Mouse (Mus musculus) stomach, embryonic 16.5 days (tissue): ENCODE measurements around the gene Ina. TPM values are rescaled to one million over a fixed set of nuclear protein-coding genes. Genes with fewer than 3 reads are reported as not detected.
A peak's percentile ranks its signal among the peaks of the same experiment; 100 is the strongest.

Experiments
- ATAC-seq: fragments of 200-750 bp; cut with Nextera tagmentation; 2 replicates; pipeline ENCODE4 v1.8.0; 2017; ENCODE audit warnings: moderate number of reproducible peaks, moderate TSS enrichment; ENCODE audit not compliant: insufficient read depth, low FRiP score
- H3K27ac ChIP-seq: fragments of 300-500 bp; sonication (generic); 2 replicates; pipeline ENCODE4 v1.5.1; 2014; ENCODE audit warnings: low read length
- H3K27me3 ChIP-seq: fragments of 300-500 bp; sonication (generic); 2 replicates; pipeline ENCODE4 v1.6.1; 2014; ENCODE audit warnings: low read length, control low read depth, mixed read lengths; ENCODE audit not compliant: control insufficient read depth, insufficient read depth
- H3K36me3 ChIP-seq: fragments of 300-500 bp; sonication (generic); 2 replicates; pipeline ENCODE4 v1.6.1; 2014; ENCODE audit warnings: low read length; ENCODE audit not compliant: control insufficient read depth, insufficient read depth
- H3K4me1 ChIP-seq: fragments of 300-500 bp; sonication (generic); 2 replicates; pipeline ENCODE4 v1.6.1; 2014; ENCODE audit warnings: low read length, control low read depth, mixed read lengths; ENCODE audit not compliant: control insufficient read depth, insufficient read depth
- H3K4me2 ChIP-seq: fragments of 300-500 bp; sonication (generic); 2 replicates; pipeline ENCODE4 v1.6.1; 2014; ENCODE audit warnings: low read depth, low read length, mixed read lengths
- H3K4me3 ChIP-seq: fragments of 300-500 bp; sonication (generic); replicated peaks from 2 replicates; pipeline ENCODE4 v1.5.1; 2014; ENCODE audit warnings: mild to moderate bottlenecking, low read length
- H3K9ac ChIP-seq: fragments of 300-500 bp; sonication (generic); 2 replicates; pipeline ENCODE4 v1.6.1; 2014; ENCODE audit warnings: low read length
- H3K9me3 ChIP-seq: fragments of 300-500 bp; sonication (generic); replicated peaks from 2 replicates; pipeline ENCODE4 v1.6.1; 2016; ENCODE audit warnings: low read length, control low read depth; ENCODE audit not compliant: control insufficient read depth
- WGBS: fragments of 180-500 bp; shearing (Covaris S2); extraction: QIAGEN DNeasy Blood & Tissue Kit; methylation state at CpG from one replicate; pipeline ENCODE4 v1.1.7; 2014; 5-methylcytosine and 5-hydroxymethylcytosine counted together
- polyA plus RNA-seq: library from polyadenylated mRNA; unstranded; fragments of >200 nt; fragmentation: Nextera tagmentation; extraction: Ambion mirVana; gene quantifications from 2 replicates; pipeline ENCODE4 v1.2.1, GENCODE M21; 2015

Ina gene
- 5.7 and 6.5 TPM in 2 replicates for polyA plus RNA-seq

GRCm38 (mm10) chr19:47014447-47015381, at the start of gene Ina, which contains the start of gene Nt5c2:
Gene Ina, plus strand, starts transcription at chr19:47014698.
Gene Nt5c2, minus strand, starts transcription at chr19:47015153.
- under 1% methylated on average over 118 of the region's 124 CpGs for WGBS
- peaks cover 50% of the 10 kb centered on the region for H3K27me3 ChIP-seq
- peak; percentile 73 for ATAC-seq
- H3K9ac ChIP-seq: peak within 1 kb of the TSS; percentile 32; the same call in 1 of the 2 replicates
- peak within 1 kb of the TSS; percentile 87 for H3K4me2 ChIP-seq
- peak within 1 kb of the TSS; percentile 46 for H3K4me3 ChIP-seq
- no peaks in the 10 kb centered on the region for H3K36me3 ChIP-seq
- no peaks in the 10 kb centered on the region for H3K9me3 ChIP-seq
- H3K27ac ChIP-seq: no peak within 1 kb of the TSS
- peaks cover 18% of the 10 kb centered on the region for H3K4me1 ChIP-seq

DNA sequence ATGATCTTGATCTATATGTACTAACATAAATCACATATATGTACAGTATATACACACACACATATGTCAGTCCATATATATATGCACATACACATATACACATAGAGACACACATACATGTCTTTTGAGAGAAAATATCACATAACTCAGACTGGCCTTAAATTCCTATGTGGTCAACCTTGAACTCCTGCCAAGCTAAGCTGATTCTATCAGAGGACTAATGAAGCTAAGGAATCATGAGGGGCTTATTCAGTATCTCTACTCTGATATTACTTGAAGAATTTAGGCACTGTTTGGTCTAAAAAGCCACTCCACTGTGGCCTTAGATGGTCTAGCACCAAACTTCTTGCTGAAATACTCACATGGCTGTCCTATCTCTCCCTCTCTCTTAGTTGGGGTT, 49.0 kb upstream of the Ina start:
- Histone ChIP-seq H3K27me3 (no peaks in the 10 kb centered on the region), H3K9me3 (no peaks in the 10 kb centered on the region), H3K9ac (no peak overlapping the region), H3K27ac (no peak overlapping the region), H3K4me1 (peaks cover 30% of the 10 kb centered on the region), H3K4me2 (no peak overlapping the region), H3K4me3 (no peak overlapping the region), H3K36me3 (no peaks in the 10 kb centered on the region)
- no peak for ATAC-seq

- no peak for ATAC-seq
- Histone ChIP-seq H3K27me3 (no peaks in the 10 kb centered on the region), H3K4me3 (no peak overlapping the region), H3K36me3 (no peaks in the 10 kb centered on the region), H3K9ac (no peak overlapping the region), H3K27ac (no peak overlapping the region), H3K4me2 (no peak overlapping the region), H3K9me3 (no peaks in the 10 kb centered on the region), H3K4me1 (peaks cover 26% of the 10 kb centered on the region)
- WGBS: 87% methylated on average over 6 of the region's 6 CpGs
Measured at GRCm38 (mm10) chr19:46966330-46966729, 48.2 kb upstream of the Ina start.

DNA sequence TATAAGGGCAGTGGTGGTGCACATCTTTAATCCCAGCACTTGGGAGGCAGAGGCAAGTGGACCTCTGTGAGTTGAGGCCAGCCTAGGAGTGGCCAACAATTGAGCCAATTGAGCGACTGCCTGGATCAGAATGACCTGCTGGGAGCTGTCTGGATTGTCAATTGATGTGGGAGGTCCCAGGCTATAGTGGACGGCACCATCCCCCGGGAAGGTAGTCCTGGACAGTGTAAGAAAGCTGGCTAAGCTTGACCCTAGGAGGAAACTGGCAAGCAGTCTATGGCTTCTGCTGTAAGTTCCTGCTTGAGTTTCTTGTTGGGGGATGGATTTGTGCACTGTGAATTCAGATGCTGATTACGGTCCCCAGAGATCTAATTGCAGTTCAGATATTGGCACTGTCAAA, 46.6 kb upstream of the Ina start:
- Histone ChIP-seq H3K4me1 (peaks cover 21% of the 10 kb centered on the region), H3K9me3 (no peaks in the 10 kb centered on the region), H3K36me3 (no peaks in the 10 kb centered on the region), H3K4me2 (no peak overlapping the region), H3K27ac (no peak overlapping the region), H3K27me3 (no peaks in the 10 kb centered on the region), H3K4me3 (no peak overlapping the region), H3K9ac (no peak overlapping the region)
- WGBS: 58% methylated on average over 4 of the region's 4 CpGs
- ATAC-seq: no peak

- no peak overlapping the region for H3K4me3 ChIP-seq
- H3K27me3 ChIP-seq: no peaks in the 10 kb centered on the region
- no peaks in the 10 kb centered on the region for H3K9me3 ChIP-seq
- WGBS: 80% methylated on average over 5 of the region's 5 CpGs
- ATAC-seq: no peak
- peaks cover 17% of the 10 kb centered on the region for H3K4me1 ChIP-seq
- no peak overlapping the region for H3K27ac ChIP-seq
- no peak overlapping the region for H3K4me2 ChIP-seq
- no peak overlapping the region for H3K9ac ChIP-seq
- H3K36me3 ChIP-seq: no peaks in the 10 kb centered on the region
Measured at GRCm38 (mm10) chr19:46968833-46969232, 45.7 kb upstream of the Ina start.

DNA sequence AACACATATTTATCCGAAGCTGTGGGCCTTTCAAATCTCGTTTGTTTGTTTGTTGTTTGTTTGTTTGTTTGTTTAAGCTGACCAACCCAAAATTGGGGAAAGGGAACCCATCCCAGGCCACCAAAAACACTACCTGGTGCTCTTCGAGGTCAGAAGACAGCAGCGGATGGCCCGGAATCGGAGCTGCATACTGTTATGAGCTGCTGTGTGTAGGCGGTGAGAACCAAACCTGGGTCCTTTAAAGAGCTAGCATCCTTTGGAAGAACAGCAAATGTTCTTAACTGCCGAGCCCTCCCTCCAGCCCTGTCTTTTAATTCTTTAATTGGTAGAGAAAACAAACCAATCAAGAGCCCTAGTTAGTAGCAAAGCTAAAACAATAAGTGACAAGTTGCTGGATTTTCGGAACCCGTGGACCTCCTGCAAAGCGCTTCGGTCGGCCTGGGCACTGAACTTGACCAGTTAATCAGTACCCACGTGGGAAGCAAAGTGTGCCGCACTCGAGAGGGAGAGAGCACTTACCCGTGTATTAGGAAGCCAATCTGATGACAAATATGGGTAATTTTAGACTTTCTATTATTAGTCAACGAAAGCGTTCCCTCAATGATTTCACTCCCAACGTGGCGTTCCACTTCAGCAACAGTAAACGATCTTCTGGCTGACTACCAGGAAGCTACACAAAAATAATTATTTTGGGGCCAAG, 45.1 kb upstream of the Ina start:
- Histone ChIP-seq H3K36me3 (no peaks in the 10 kb centered on the region), H3K9me3 (no peaks in the 10 kb centered on the region), H3K27me3 (no peaks in the 10 kb centered on the region), H3K4me3 (no peak overlapping the region), H3K9ac (no peak overlapping the region), H3K4me1 (peaks cover 17% of the 10 kb centered on the region), H3K27ac (peak overlapping the region; percentile 56), H3K4me2 (0 out of 2 replicates have a peak overlapping the region, but pooled peaks have one; percentile 4)
- ATAC-seq: no peak
- 61% methylated on average over 22 of the region's 22 CpGs for WGBS

GRCm38 (mm10) chr19:46970121-46970729, 44.3 kb upstream of the Ina start:
- peaks cover 17% of the 10 kb centered on the region for H3K4me1 ChIP-seq
- H3K4me3 ChIP-seq: no peak overlapping the region
- H3K9me3 ChIP-seq: no peaks in the 10 kb centered on the region
- 0 out of 2 replicates have a peak overlapping the region, but pooled peaks have one; percentile 4 for H3K4me2 ChIP-seq
- ATAC-seq: peak; percentile 77
- H3K36me3 ChIP-seq: no peaks in the 10 kb centered on the region
- no peak overlapping the region for H3K9ac ChIP-seq
- H3K27ac ChIP-seq: peak overlapping the region; percentile 56
- 46% methylated on average over 13 of the region's 13 CpGs for WGBS
- no peaks in the 10 kb centered on the region for H3K27me3 ChIP-seq

DNA sequence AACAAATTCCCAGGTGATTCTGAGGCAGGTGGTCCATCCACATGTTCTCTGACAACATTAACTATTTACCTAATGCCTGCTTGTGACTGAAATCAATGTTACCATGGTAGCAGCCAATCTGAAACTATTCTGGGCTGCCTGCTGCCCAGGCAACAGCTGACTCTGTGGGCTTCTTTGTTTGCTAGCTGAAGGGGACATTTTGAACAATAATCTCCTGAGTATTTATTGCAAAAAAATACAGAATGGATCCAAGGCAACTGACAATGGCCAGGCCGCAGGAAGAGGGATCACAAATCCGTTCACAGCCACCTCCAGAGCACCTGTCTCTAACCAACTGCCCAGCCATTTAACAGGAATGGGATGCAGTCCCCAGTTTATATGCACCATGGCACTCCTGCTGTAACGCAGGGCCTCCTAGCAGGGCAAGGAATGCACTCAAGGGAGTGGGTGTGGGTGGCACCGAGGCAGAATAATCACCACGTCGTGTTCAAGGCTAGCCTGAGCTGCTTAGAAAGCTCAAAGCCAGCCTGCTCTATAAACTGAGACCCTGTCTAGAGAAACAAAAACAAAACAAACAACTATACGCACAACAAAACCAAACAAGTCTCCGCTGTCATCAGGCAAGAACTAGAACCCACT, 43.3 kb upstream of the Ina start:
- Histone ChIP-seq H3K9me3 (no peaks in the 10 kb centered on the region), H3K4me2 (no peak overlapping the region), H3K27me3 (no peaks in the 10 kb centered on the region), H3K4me3 (no peak overlapping the region), H3K36me3 (no peaks in the 10 kb centered on the region), H3K4me1 (peaks cover 17% of the 10 kb centered on the region), H3K27ac (peak overlapping the region; percentile 80), H3K9ac (peak overlapping the region; percentile 27; the same call in 1 of the 2 replicates)
- 56% methylated on average over 8 of the region's 8 CpGs for WGBS
- ATAC-seq: peak; percentile 71; the same call in 1 of the 2 replicates
